Mouse (Mus musculus): ENCODE measurements around the gene Tmem54. TPM values are rescaled to one million over a fixed set of nuclear protein-coding genes. Genes with fewer than 3 reads are reported as not detected.
A peak's percentile ranks its signal among the peaks of the same experiment; 100 is the strongest.

Tmem54 gene
- polyA plus RNA-seq (2015; fragmentation: Nextera tagmentation; extraction: Ambion mirVana), result not detected in 2 replicates

- peak within 1 kb of the TSS; percentile 25 for H3K4me3 ChIP-seq
- WGBS, result 1% methylated on average over 40 of the region's 40 CpGs
- H3K9me3 ChIP-seq (replicated peaks), result no peaks in the 10 kb centered on the region
- peak within 1 kb of the TSS; percentile 34; the same call in 1 of the 2 replicates for H3K9ac ChIP-seq
- H3K4me2 ChIP-seq, result peak within 1 kb of the TSS; percentile 52
- peaks cover 6% of the 10 kb centered on the region; the same call in 1 of the 2 replicates for H3K4me1 ChIP-seq
- no peak within 1 kb of the TSS for H3K27ac ChIP-seq
- no peak for ATAC-seq
- no peaks in the 10 kb centered on the region for H3K36me3 ChIP-seq (ENCODE audit: poor library complexity, severe bottlenecking)
- peaks cover 61% of the 10 kb centered on the region for H3K27me3 ChIP-seq
These were observed at the start of gene Tmem54 for GRCm38 (mm10) chr4:129105356-129105755. Tmem54 (plus strand) TSS chr4:129105548.

- H3K4me3 ChIP-seq, result no peak overlapping the region
- H3K4me2 ChIP-seq, result no peak overlapping the region
- H3K36me3 ChIP-seq (ENCODE audit: poor library complexity, severe bottlenecking), result no peaks in the 10 kb centered on the region
- H3K9ac ChIP-seq, result no peak overlapping the region
- ATAC-seq, result no peak
- H3K9me3 ChIP-seq (replicated peaks), result no peaks in the 10 kb centered on the region
- H3K27me3 ChIP-seq, result peaks cover 17% of the 10 kb centered on the region
- no peak overlapping the region for H3K27ac ChIP-seq
- H3K4me1 ChIP-seq, result peaks cover 13% of the 10 kb centered on the region
- WGBS, result 93% methylated on average over 5 of the region's 5 CpGs
These were observed 49.8 kb upstream of the Tmem54 start for GRCm38 (mm10) chr4:129055562-129055961.

GRCm38 (mm10) chr4:129057533-129058206 lies 47.7 kb upstream of the Tmem54 start:
- Histone ChIP-seq H3K4me2 (peak overlapping the region; percentile 98), H3K4me3 (peak overlapping the region; percentile 92), H3K36me3 (ENCODE audit: poor library complexity, severe bottlenecking) (no peaks in the 10 kb centered on the region), H3K9ac (peak overlapping the region; percentile 95), H3K27me3 (0 out of 2 replicates have a peak, but pooled peaks cover 4% of the 10 kb centered on the region), H3K27ac (peak overlapping the region; percentile 94), H3K4me1 (peaks cover 18% of the 10 kb centered on the region), H3K9me3 (replicated peaks) (no peaks in the 10 kb centered on the region)
- peak; percentile 97 for ATAC-seq
- 4% methylated on average over 43 of the region's 44 CpGs for WGBS

DNA sequence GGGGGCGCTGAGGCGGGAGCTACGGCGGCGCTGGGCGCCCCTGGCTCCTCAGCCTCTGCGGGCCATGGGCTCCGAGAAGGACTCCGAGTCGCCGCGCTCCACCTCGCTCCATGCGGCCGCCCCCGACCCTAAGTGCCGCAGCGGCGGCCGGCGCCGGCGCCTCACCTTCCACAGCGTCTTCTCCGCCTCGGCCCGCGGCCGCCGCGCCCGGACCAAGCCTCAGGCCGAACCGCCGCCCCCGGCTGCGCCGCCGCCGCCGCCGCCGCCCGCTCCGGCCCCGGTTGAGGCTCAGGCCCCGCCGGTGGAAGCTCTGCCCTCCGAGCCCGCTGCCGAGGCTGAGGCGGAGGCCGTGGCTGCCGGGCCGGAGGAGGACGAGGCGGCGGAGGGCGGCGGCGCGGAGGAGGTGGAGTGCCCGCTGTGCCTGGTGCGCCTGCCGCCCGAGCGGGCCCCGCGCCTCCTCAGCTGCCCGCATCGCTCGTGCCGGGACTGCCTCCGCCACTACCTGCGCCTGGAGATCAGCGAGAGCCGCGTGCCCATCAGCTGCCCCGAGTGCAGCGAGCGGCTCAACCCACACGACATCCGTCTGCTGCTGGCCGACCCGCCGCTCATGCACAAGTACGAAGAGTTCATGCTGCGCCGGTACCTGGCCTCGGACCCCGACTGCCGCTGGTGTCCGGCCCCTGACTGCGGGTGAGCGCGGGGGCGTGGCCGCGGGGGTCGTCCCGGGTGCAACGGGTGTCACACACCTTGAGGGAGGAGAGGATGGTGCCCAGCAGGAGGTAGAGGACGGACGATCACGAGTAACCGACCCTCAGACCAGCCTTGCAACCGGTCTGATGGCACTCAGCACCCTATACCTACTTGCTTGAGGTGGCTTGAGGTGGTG lies 46.9 kb upstream of the Tmem54 start, which contains the start of gene Rnf19b:
Gene Rnf19b (plus strand): TSS at position 65 of the 886 bp plus-strand sequence.
- ATAC-seq, result peak; percentile 72
- WGBS, result under 1% methylated on average over 69 of the region's 107 CpGs
- Histone ChIP-seq H3K9ac (peak within 1 kb of the TSS; percentile 95), H3K4me3 (peak within 1 kb of the TSS; percentile 92), H3K4me1 (peaks cover 18% of the 10 kb centered on the region), H3K27me3 (no peaks in the 10 kb centered on the region), H3K27ac (peak within 1 kb of the TSS; percentile 94), H3K9me3 (replicated peaks) (no peaks in the 10 kb centered on the region), H3K4me2 (peak within 1 kb of the TSS; percentile 98), H3K36me3 (ENCODE audit: poor library complexity, severe bottlenecking) (no peaks in the 10 kb centered on the region)

DNA sequence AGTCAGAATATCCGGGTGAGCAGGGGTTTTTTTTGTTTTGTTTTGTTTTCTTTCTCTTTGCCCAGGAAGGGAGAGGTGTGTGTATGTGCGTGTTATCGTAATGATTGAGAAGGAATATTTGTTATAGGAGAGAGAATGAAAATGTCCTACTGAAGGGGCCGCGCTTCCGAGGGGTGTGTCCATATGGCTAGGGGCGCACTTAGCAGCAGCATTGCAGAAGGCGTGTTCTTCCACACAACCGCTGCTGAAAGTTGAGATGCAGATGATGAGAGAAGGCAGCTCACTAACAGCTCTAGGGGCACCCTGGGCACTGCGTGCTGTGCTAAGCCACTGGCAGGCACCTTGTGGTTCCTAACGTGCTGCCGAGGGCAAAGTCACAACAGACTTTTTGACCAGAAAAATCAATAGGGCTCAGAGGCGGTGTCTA lies 46.2 kb upstream of the Tmem54 start:
- Histone ChIP-seq H3K4me1 (peaks cover 18% of the 10 kb centered on the region), H3K9ac (peak overlapping the region; percentile 95), H3K9me3 (replicated peaks) (no peaks in the 10 kb centered on the region), H3K27me3 (no peaks in the 10 kb centered on the region), H3K36me3 (ENCODE audit: poor library complexity, severe bottlenecking) (no peaks in the 10 kb centered on the region), H3K27ac (no peak overlapping the region), H3K4me3 (peak overlapping the region; percentile 92), H3K4me2 (peak overlapping the region; percentile 98)
- WGBS, result 2% methylated on average over 13 of the region's 13 CpGs
- no peak for ATAC-seq

GRCm38 (mm10) chr4:129059922-129060321 lies 45.4 kb upstream of the Tmem54 start:
- H3K4me1 ChIP-seq, result peaks cover 18% of the 10 kb centered on the region

GRCm38 (mm10) chr4:129061486-129061885 lies 43.9 kb upstream of the Tmem54 start:
- no peak for ATAC-seq
- H3K36me3 ChIP-seq (ENCODE audit: poor library complexity, severe bottlenecking), result no peaks in the 10 kb centered on the region
- H3K4me1 ChIP-seq, result peaks cover 18% of the 10 kb centered on the region
- H3K4me2 ChIP-seq, result no peak overlapping the region
- no peaks in the 10 kb centered on the region for H3K9me3 ChIP-seq (replicated peaks)
- no peak overlapping the region for H3K4me3 ChIP-seq
- no peaks in the 10 kb centered on the region for H3K27me3 ChIP-seq
- no peak overlapping the region for H3K9ac ChIP-seq
- WGBS, result 98% methylated on average over 1 of the region's 1 CpGs
- no peak overlapping the region for H3K27ac ChIP-seq

More at GRCm38 (mm10) chr4:129059922-129060321, 45.4 kb upstream of the Tmem54 start:
- ATAC-seq, result no peak
- 59% methylated on average over 4 of the region's 4 CpGs for WGBS
- Histone ChIP-seq H3K9me3 (replicated peaks) (no peaks in the 10 kb centered on the region), H3K4me2 (peak overlapping the region; percentile 98), H3K9ac (peak overlapping the region; percentile 95), H3K36me3 (ENCODE audit: poor library complexity, severe bottlenecking) (no peaks in the 10 kb centered on the region), H3K27ac (no peak overlapping the region), H3K4me3 (peak overlapping the region; percentile 92), H3K27me3 (no peaks in the 10 kb centered on the region)

GRCm38 (mm10) chr4:129062281-129063075 lies 42.9 kb upstream of the Tmem54 start:
- H3K4me2 ChIP-seq, result no peak overlapping the region
- no peaks in the 10 kb centered on the region for H3K9me3 ChIP-seq (replicated peaks)
- peaks cover 18% of the 10 kb centered on the region for H3K4me1 ChIP-seq
- ATAC-seq, result no peak
- H3K9ac ChIP-seq, result no peak overlapping the region
- 80% methylated on average over 3 of the region's 3 CpGs for WGBS
- no peaks in the 10 kb centered on the region for H3K36me3 ChIP-seq (ENCODE audit: poor library complexity, severe bottlenecking)
- no peak overlapping the region for H3K4me3 ChIP-seq
- H3K27me3 ChIP-seq, result no peaks in the 10 kb centered on the region
- no peak overlapping the region for H3K27ac ChIP-seq

- no peaks in the 10 kb centered on the region for H3K27me3 ChIP-seq
- H3K9ac ChIP-seq, result no peak overlapping the region
- H3K4me1 ChIP-seq, result 0 out of 2 replicates have a peak, but pooled peaks cover 2% of the 10 kb centered on the region
- H3K9me3 ChIP-seq (replicated peaks), result no peaks in the 10 kb centered on the region
- H3K36me3 ChIP-seq (ENCODE audit: poor library complexity, severe bottlenecking), result no peaks in the 10 kb centered on the region
- no peak overlapping the region for H3K4me2 ChIP-seq
- ATAC-seq, result no peak
- no peak overlapping the region for H3K27ac ChIP-seq
- H3K4me3 ChIP-seq, result no peak overlapping the region
These were observed 39.6 kb upstream of the Tmem54 start for GRCm38 (mm10) chr4:129065688-129066236.

GRCm38 (mm10) chr4:129067638-129068415 lies 37.5 kb upstream of the Tmem54 start:
- no peak overlapping the region for H3K9ac ChIP-seq
- WGBS, result 85% methylated on average over 5 of the region's 5 CpGs
- ATAC-seq, result no peak

DNA sequence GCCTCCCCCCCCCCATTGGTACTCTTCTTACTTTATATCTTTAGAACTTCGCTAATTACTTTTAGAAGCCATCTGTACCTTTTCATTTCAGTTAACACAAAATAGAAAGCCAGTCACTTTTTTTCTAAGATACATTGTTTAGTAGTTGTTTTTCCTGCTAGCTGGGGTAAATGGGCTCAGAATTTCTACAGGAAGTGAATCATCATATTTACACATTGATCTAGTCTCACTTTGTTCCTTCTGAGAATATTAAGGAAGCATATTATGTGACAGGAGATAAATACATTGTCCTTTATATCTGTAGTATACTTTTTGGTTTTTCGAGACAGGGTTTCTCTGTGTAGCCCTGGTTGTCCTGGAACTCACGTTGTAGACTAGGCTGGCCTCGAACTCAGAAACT lies 36.5 kb upstream of the Tmem54 start:
- Histone ChIP-seq H3K4me1 (no peaks in the 10 kb centered on the region), H3K36me3 (ENCODE audit: poor library complexity, severe bottlenecking) (peaks cover 11% of the 10 kb centered on the region), H3K4me3 (no peak overlapping the region), H3K4me2 (no peak overlapping the region), H3K27ac (no peak overlapping the region), H3K27me3 (no peaks in the 10 kb centered on the region), H3K9me3 (replicated peaks) (no peaks in the 10 kb centered on the region), H3K9ac (no peak overlapping the region)
- ATAC-seq, result no peak
- WGBS, result 97% methylated on average over 4 of the region's 4 CpGs

More at GRCm38 (mm10) chr4:129067638-129068415, 37.5 kb upstream of the Tmem54 start:
- no peaks in the 10 kb centered on the region for H3K9me3 ChIP-seq (replicated peaks)
- no peaks in the 10 kb centered on the region for H3K27me3 ChIP-seq
- no peak overlapping the region for H3K4me2 ChIP-seq
- no peaks in the 10 kb centered on the region for H3K4me1 ChIP-seq
- no peak overlapping the region for H3K27ac ChIP-seq
- no peak overlapping the region for H3K4me3 ChIP-seq
- 0 out of 2 replicates have a peak, but pooled peaks cover under 1% of the 10 kb centered on the region for H3K36me3 ChIP-seq (ENCODE audit: poor library complexity, severe bottlenecking)
